Mouse (Mus musculus) kidney, postnatal 0 days (tissue): ENCODE measurements around the gene Gm21974. TPM values are rescaled to one million over a fixed set of nuclear protein-coding genes. Genes with fewer than 3 reads are reported as not detected.

Experiments
- ATAC-seq: fragments of 200-750 bp; cut with Nextera tagmentation; replicated peaks from 2 replicates; pipeline ENCODE4 v1.8.0; 2017; ENCODE audit warnings: low read depth, moderate number of reproducible peaks, moderate TSS enrichment, moderate library complexity; ENCODE audit not compliant: low FRiP score
- DNase-seq: peaks from one replicate; pipeline ENCODE4 v3.0.0-alpha.2; 2016; ENCODE audit warnings: low spot score
- H3K27ac ChIP-seq: fragments of 300-500 bp; sonication (generic); 2 replicates; pipeline ENCODE4 v1.5.1; 2014; ENCODE audit warnings: mild to moderate bottlenecking
- H3K27me3 ChIP-seq: fragments of 300-500 bp; sonication (generic); 2 replicates; pipeline ENCODE4 v1.6.1; 2014; ENCODE audit warnings: low read length, mixed read lengths; ENCODE audit not compliant: insufficient read depth
- H3K36me3 ChIP-seq: fragments of 300-500 bp; sonication (generic); 2 replicates; pipeline ENCODE4 v1.6.1; 2014; ENCODE audit warnings: low read length, mixed read lengths; ENCODE audit not compliant: insufficient read depth
- H3K4me1 ChIP-seq: fragments of 300-500 bp; sonication (generic); replicated peaks from 2 replicates; pipeline ENCODE4 v1.6.1; 2014; ENCODE audit warnings: antibody characterized with exemption, low read length, mixed read lengths; ENCODE audit not compliant: insufficient read depth
- H3K4me2 ChIP-seq: fragments of 300-500 bp; sonication (generic); 2 replicates; pipeline ENCODE4 v1.6.1; 2014; ENCODE audit warnings: mild to moderate bottlenecking, low read length, moderate library complexity, mixed read lengths
- H3K4me3 ChIP-seq: fragments of 300-500 bp; sonication (generic); replicated peaks from 2 replicates; pipeline ENCODE4 v1.5.1; 2014; ENCODE audit warnings: low read depth, low read length
- H3K9ac ChIP-seq: fragments of 300-500 bp; sonication (generic); 2 replicates; pipeline ENCODE4 v1.6.1; 2014; ENCODE audit warnings: low read depth, low read length
- H3K9me3 ChIP-seq: fragments of 300-500 bp; sonication (generic); replicated peaks from 2 replicates; pipeline ENCODE4 v1.6.1; 2016; ENCODE audit warnings: low read length, inconsistent platforms, mixed read lengths
- CTCF ChIP-seq: IDR thresholded peaks from 2 replicates; pipeline ENCODE4 v1.5.1; 2016; ENCODE audit warnings: antibody characterized with exemption, low read depth, mild to moderate bottlenecking, moderate library complexity
- WGBS: fragments of 180-500 bp; shearing (Covaris S2); extraction: QIAGEN DNeasy Blood & Tissue Kit; methylation state at CpG from one replicate; pipeline ENCODE4 v1.1.7; 2014; 5-methylcytosine and 5-hydroxymethylcytosine counted together
- polyA plus RNA-seq: library from polyadenylated mRNA; unstranded; fragments of >200 nt; fragmentation: Nextera tagmentation; extraction: Ambion mirVana; gene quantifications from 2 replicates; pipeline ENCODE4 v1.2.1, GENCODE M21; 2015

The Gm21974 gene
- polyA plus RNA-seq, 1 experiment from 2014 or later: not detected

GRCm38 (mm10) chr7:127866434-127866833 is 28.8 kb downstream of the Gm21974 start:
- H3K9ac ChIP-seq: no peak overlapping the region
- no peak overlapping the region for H3K27ac ChIP-seq
- H3K4me1 ChIP-seq: no peaks in the 10 kb centered on the region
- H3K27me3 ChIP-seq: no peaks in the 10 kb centered on the region
- no peak overlapping the region for H3K4me3 ChIP-seq
- H3K9me3 ChIP-seq: no peaks in the 10 kb centered on the region
- 95% methylated on average over 12 of the region's 12 CpGs for WGBS
- no peak overlapping the region for H3K4me2 ChIP-seq
- H3K36me3 ChIP-seq: peaks cover 24% of the 10 kb centered on the region
- peak; percentile 57; the same call in 1 of the 2 replicates for ATAC-seq
- TF ChIP-seq CTCF: no peak
- no peak for DNase-seq

DNA sequence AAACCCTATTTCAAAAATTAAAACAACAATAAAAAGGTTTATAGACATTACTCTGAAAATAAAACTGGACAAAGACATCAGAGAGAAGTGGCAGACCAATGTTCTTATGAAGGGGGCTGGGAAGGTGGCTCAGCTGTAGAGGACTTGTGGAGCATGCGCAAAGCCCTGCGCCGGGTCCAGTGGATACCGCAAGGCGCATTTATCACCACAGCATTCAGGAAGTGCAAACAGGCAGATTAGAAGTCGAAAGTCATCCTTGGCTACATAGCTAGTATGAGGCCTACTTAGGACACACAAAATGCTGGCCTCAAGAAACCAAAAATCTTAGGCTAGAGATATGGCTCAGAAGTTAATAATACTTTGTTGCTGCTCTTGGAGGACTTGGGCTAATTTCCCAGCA is 37.0 kb downstream of the Gm21974 start:
- 89% methylated on average over 6 of the region's 6 CpGs for WGBS
- no peak for TF ChIP-seq CTCF
- no peak for ATAC-seq
- Histone ChIP-seq H3K27ac (no peak overlapping the region), H3K4me2 (no peak overlapping the region), H3K36me3 (no peaks in the 10 kb centered on the region), H3K27me3 (no peaks in the 10 kb centered on the region), H3K4me1 (no peaks in the 10 kb centered on the region), H3K9ac (no peak overlapping the region), H3K4me3 (no peak overlapping the region), H3K9me3 (no peaks in the 10 kb centered on the region)
- no peak for DNase-seq

- H3K9me3 ChIP-seq: no peaks in the 10 kb centered on the region
- TF ChIP-seq CTCF: no peak
These were observed 44.3 kb downstream of the Gm21974 start for GRCm38 (mm10) chr7:127850906-127851305.

GRCm38 (mm10) chr7:127849973-127850875 is 45.0 kb downstream of the Gm21974 start:
- no peak for DNase-seq

More at GRCm38 (mm10) chr7:127850906-127851305, 44.3 kb downstream of the Gm21974 start:
- Histone ChIP-seq H3K4me2 (no peak overlapping the region), H3K4me1 (no peaks in the 10 kb centered on the region), H3K9ac (no peak overlapping the region), H3K36me3 (peaks cover 10% of the 10 kb centered on the region; the same call in 1 of the 2 replicates), H3K27me3 (no peaks in the 10 kb centered on the region), H3K4me3 (no peak overlapping the region), H3K27ac (no peak overlapping the region)
- DNase-seq: no peak
- ATAC-seq: no peak
- 51% methylated on average over 5 of the region's 5 CpGs for WGBS

DNA sequence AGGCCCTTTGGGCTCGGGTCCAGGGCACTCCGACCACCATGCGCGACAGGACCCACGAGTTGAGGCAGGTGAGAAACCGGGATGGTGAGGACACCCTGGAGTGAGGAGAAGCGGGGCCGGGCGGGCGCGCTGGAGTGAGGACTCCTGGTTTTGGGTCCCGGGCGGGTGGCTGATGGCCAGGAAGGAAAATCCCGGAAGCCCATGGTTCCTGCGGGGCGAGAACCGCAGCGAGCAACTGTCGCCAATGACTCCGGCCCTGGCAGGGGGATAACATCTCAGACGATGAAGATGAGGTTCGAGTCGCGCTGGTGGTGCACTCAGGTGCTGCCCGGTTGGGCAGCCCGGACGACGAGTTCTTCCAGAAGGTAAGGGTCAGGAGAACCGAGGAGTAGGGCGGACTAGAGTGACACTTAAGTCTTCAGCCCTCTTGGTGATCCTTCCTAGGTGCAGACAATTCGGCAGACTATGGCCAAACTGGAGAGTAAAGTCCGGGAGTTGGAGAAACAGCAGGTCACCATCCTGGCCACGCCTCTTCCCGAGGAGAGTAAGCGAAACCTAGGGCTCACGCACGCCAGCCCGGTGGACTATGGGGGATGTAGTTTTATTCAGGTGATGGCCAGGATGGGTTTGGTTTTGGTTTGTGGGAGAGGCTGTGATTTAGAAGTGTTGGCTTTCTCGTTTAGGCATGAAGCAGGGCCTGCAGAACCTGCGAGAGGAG is 53.1 kb downstream of the Gm21974 start:
- H3K4me3 ChIP-seq: peak overlapping the region; percentile 82
- H3K27me3 ChIP-seq: no peaks in the 10 kb centered on the region
- peak overlapping the region; percentile 74 for H3K9ac ChIP-seq
- peak overlapping the region; percentile 84 for H3K27ac ChIP-seq
- H3K4me1 ChIP-seq: no peaks in the 10 kb centered on the region
- WGBS: under 1% methylated on average over 40 of the region's 40 CpGs
- DNase-seq (peak; percentile 91), ATAC-seq (peak; percentile 54; the same call in 1 of the 2 replicates)
- H3K36me3 ChIP-seq: peaks cover 23% of the 10 kb centered on the region; the same call in 1 of the 2 replicates
- H3K4me2 ChIP-seq: peak overlapping the region; percentile 95
- TF ChIP-seq CTCF: no peak
- no peaks in the 10 kb centered on the region for H3K9me3 ChIP-seq

More at GRCm38 (mm10) chr7:127849973-127850875, 45.0 kb downstream of the Gm21974 start:
- H3K4me1 ChIP-seq: no peaks in the 10 kb centered on the region
- H3K4me2 ChIP-seq: no peak overlapping the region
- WGBS: 76% methylated on average over 6 of the region's 6 CpGs
- H3K9ac ChIP-seq: no peak overlapping the region
- ATAC-seq: no peak
- H3K27me3 ChIP-seq: no peaks in the 10 kb centered on the region
- no peak overlapping the region for H3K27ac ChIP-seq
- no peak overlapping the region for H3K4me3 ChIP-seq
- no peaks in the 10 kb centered on the region for H3K9me3 ChIP-seq
- peaks cover 10% of the 10 kb centered on the region; the same call in 1 of the 2 replicates for H3K36me3 ChIP-seq
- no peak for TF ChIP-seq CTCF

GRCm38 (mm10) chr7:127841340-127842000 is 53.8 kb downstream of the Gm21974 start:
- under 1% methylated on average over 44 of the region's 46 CpGs for WGBS
- Histone ChIP-seq H3K27ac (peak overlapping the region; percentile 84), H3K4me3 (peak overlapping the region; percentile 82), H3K9ac (peak overlapping the region; percentile 74), H3K4me1 (no peaks in the 10 kb centered on the region), H3K4me2 (peak overlapping the region; percentile 95), H3K9me3 (no peaks in the 10 kb centered on the region), H3K36me3 (peaks cover 18% of the 10 kb centered on the region; the same call in 1 of the 2 replicates), H3K27me3 (no peaks in the 10 kb centered on the region)
- DNase-seq (peak; percentile 97), ATAC-seq (peak; percentile 92)
- no peak for TF ChIP-seq CTCF
